Mouse (Mus musculus) MEL-GATA-1-ER (cell line): ENCODE measurements around the gene Rasl12.

Experiments
- DNase-seq: peaks from one replicate; pipeline ENCODE4 v3.0.0-alpha.2; 2012; ENCODE audit warnings: low read depth; ENCODE audit errors: extremely low read depth

The Rasl12 gene

DNA sequence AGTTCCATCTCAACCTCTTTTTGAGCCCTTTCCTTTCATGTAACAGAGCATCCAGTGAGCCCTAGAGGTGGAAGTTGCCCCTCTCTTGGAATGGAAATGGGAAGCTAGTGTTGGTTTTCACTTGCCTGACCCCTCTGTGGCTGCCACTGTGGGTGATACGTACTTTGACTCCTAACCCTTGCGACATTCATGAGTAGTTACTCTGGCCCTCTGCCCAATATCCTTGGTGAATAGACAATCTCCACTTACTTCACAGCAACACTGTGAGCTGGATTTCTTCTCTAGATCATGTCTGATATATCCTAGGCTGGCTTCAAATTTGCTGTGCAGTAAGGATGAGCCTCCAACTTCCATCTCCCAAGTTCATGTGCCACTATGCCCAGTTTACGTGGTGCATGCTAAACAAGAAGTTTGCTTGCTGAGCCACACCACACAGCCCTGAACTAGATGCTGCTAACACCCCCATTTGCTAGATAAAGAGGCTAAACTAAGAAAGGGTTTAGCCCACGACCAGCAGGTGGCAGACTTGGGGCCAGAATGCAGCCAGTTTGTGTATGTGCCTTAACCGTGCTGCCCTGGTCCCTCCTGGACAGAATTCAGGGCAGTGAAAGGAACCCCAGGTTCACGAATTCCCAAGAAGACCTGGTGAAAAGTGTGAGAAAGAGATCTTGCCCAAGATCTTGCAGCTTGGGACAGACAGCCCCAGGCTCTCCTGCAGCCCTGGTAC is 5.5 kb upstream of the Rasl12 start:
- DNase-seq, result peak; percentile 50

- no peak for DNase-seq
These were observed 4.7 kb upstream of the Rasl12 start for GRCm38 (mm10) chr9:65393606-65394005.

GRCm38 (mm10) chr9:65394360-65394759 is 3.9 kb upstream of the Rasl12 start:
- DNase-seq, result no peak

DNA sequence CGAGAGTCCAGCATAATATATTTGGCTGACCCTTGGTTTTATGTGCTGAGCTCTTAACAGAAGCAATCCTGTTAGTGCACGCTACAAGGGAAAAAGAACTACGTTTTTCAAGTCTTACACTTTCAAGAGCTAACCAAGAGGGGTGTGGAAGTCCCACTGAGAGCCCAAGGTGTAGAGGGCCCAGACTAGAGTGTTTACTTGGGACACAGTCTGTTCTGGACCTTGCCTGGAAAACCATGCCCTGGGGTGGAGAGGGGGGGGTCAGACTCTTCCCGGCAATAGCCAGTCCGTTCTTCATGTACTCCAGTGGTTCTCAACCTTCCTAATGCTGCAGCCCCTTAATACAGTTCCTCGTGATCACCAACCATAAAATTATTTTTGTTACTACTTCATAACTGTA is 1.6 kb downstream of the Rasl12 start:
- DNase-seq, result no peak

GRCm38 (mm10) chr9:65404331-65405183 is 6.3 kb downstream of the Rasl12 start:
- peak; percentile 56 for DNase-seq

DNA sequence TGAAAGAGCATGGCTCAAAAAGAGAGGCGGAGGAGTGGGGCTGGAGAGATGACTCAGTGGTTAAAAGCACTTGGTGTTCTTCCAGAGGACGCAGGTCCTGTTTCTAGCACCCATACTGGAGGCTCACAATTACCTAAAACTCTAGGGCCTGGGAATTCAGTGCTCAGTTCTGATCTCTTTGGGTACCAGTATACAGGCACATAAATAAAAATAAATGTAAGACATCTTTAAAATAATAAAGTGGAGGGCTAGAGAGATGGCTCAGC is 6.8 kb downstream of the Rasl12 start:
- no peak for DNase-seq

DNA sequence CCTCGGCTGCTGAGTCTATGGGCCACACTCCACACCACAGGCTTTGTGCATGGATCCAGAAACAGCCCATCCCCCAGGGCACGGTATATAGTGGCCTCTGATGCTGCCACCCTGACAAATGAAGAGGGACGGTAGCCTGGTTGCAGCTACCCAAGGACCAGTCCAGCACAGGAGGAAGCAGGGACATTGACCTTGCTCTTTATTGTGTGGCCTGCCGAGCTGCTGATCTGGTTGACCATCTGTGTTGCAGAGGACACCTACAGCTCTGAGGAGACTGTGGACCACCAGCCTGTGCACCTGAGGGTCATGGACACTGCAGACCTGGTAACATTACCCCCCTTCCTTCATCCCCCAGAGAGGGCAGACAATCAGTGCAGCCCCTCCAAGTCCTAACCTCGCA is 9.0 kb downstream of the Rasl12 start:
- DNase-seq, result no peak

GRCm38 (mm10) chr9:65407861-65408260 is 9.6 kb downstream of the Rasl12 start:
- no peak for DNase-seq

DNA sequence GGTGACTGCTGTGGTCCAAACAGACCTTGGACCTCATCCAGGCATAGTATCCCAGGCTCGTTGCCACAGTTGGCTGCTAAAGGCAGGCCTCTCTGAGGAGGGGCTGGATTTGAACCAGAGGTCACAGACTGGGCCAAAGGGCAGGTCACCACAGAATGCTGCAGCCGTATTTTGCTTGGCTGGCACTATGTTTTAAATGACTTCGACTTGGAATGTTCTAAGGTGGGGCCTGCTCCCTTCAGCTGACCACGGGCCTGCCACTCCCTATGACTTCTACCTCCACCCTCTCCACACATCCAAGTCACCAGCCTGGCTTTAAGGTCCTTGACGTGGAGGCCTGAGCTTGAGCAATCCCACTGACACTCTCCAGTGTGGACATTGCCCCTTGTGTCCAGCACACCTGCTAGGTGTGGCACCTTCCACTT is 10.6 kb downstream of the Rasl12 start:
- DNase-seq, result no peak

GRCm38 (mm10) chr9:65410378-65410777 is 12.1 kb downstream of the Rasl12 start:
- no peak for DNase-seq

DNA sequence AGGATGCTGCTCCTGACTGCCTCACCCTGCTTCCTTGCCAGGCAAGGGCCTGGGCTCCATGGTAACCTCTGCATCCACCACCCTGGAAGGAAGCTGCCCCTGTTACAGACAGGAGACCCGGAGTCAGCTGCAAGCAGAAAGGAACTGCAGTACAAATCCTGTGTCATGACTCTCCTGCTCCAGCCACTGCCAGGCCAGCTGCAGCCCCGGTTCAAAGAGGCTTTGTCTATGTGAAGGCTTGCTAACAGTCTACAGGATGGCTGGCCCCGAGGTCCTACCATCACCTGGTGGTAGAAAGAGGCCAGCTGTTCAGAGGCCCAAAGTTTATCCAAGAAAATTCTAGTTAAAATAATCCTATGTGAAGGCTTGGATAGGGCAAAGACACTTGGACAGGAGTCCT is 13.0 kb downstream of the Rasl12 start:
- DNase-seq, result no peak

DNA sequence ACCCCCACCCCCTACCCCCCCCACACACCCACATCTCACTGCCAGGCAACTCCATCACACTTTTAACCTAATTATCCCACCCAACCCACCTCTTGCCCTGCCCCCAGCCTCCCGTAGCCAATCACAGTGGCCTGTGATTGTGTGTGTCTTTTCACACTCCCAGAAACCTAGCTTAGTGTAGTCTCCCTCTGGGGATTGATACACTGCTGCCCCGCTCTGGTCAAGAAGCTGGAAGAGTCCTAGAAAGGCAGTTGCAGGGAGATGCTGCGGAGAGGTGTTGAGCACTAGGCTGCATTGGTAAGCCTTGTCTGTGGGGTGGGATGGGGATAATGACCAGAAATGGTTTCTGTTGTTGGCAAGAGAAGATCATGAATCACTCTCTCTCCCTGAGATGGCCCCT is 19.4 kb downstream of the Rasl12 start:
- no peak for DNase-seq

DNA sequence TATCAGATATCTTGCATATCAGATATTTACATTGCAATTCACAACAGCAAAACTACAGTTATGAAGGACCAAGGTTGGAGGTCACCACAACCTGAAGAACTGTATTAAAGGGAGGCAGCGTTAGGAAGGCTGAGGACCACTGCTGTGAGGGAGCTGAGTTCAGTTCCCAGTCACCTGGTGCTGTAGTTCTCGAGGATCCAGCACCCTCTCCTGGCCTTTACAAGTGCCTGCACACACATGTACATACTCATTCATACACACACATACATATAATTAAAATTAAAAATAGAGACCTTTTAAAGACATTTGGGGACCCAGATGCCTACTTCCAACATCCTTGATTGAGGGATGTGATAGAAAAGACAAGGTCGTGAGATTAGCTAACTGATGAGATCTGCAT is 21.3 kb downstream of the Rasl12 start:
- DNase-seq, result no peak

DNA sequence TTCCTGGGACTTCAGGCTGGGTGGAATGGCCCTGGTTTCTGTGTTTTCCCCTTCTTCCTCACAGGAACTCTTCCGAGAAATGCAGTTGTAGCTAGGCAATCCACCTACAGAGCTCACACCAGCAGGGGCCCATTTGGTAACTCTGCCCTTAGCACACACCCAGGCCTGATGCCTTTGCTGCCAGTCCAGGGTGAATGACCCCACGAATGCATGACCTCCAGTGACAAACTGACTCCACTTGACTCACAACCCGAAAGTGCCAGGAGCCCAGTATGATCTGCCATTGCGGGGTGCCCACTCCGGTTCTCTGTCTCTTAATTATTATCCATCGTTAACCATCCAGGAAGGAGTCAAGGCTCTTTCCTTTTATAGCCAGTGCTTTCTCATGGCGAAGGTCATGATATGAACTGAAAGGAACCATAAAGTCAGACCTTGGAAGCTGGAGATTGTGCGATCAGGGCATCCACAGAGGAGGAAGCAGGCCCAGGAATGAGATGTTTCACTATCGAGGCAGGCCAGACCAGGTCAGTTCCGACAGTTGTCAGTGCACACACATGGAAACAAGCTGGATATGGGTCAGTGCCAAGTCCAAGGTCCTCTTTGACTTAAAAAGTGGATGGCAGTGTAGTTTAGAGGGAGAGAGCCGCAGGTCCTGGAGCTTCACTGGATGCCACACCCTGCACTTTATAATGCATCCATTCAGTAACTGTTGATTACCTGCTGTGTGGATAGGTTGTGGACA is 24.6 kb downstream of the Rasl12 start, which contains the start of gene Slc51b:
Gene Slc51b (minus strand): TSS at position 196 of the 742 bp plus-strand sequence.
- DNase-seq, result no peak

GRCm38 (mm10) chr9:65424393-65424792 is 26.1 kb downstream of the Rasl12 start:
- no peak for DNase-seq

GRCm38 (mm10) chr9:65427511-65427910 is 29.2 kb downstream of the Rasl12 start:
- no peak for DNase-seq

GRCm38 (mm10) chr9:65428003-65428402 is 29.7 kb downstream of the Rasl12 start:
- no peak for DNase-seq

- no peak for DNase-seq
These were observed 32.1 kb downstream of the Rasl12 start for GRCm38 (mm10) chr9:65430401-65430800.

GRCm38 (mm10) chr9:65430921-65431320 is 32.6 kb downstream of the Rasl12 start:
- DNase-seq, result no peak

DNA sequence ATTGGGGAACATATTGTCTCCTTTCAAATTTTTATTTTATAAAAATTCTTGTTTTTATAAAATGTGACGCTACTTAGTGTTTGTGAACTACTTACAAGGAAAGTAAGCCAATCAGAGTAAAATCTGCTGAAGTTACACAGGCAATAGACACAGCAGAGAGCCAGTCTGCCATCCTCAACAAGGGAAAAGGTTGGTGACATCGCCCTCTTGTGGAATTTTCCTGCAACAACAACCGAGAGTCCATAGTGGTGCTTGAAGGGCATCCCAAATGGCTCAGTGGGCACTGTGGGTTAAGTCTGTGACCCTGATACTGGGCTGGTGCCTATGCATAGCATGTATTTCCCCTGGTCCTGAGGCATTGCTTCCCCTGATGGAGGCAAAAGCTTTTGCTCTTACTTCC is 33.9 kb downstream of the Rasl12 start:
- peak; percentile 45 for DNase-seq

DNA sequence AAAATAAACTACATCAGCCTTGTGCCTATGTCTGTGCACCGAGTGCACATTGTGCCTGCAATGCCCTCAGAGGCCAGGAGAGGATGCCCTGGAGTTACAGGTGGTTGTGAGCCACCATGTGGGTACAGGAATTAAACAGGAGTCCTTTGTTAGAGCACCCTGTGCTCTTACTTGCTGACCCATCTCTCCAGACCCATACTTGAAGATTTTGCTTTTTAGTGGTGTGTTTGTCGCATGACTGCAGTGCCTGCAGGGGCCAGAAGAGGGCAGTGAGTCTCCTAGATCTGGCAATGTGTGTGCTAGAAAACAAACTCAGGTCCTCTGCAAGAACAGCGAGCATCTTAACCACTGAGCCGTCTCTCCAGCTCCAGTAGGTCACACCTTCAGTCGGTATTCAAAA is 35.8 kb downstream of the Rasl12 start:
- peak; percentile 71 for DNase-seq

- no peak for DNase-seq
These were observed 36.9 kb downstream of the Rasl12 start for GRCm38 (mm10) chr9:65435211-65435610.
